Mouse (Mus musculus): Measurements from ENCODE around the gene Hba-x.

DNA sequence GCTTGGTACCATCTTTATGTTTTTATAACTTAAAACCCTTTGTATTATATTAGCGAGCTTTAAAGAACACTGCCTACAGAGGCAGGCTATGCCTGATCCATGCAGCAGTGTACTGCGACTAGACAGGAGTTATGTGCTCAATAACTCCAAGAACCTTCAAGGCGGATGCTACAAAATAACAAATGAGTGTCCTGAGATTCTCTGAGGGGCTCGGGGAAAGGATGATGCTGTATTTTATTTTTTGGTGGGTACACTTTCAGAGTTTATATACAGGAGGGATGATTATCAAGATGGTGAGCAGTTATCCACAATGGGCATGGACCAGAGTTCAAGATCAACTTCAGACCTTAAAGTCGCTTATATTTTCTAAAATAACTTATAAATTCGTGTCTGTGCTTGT, 9.4 kb upstream of the Hba-x start:
- TF ChIP-seq CTCF (IDR thresholded peaks at IDR 0.05; ENCODE audit: low read depth, low read length) (no peak), POLR2A (IDR thresholded peaks at IDR 0.05; ENCODE audit: extremely low read depth, insufficient read depth, low read length) (no peak)

Measured in liver, adult 2 months (tissue).